Mouse (Mus musculus) heart, embryonic 10.5 days (tissue): ENCODE measurements at regions not wholly inside any gene's neighbourhood (a gene's known extent, or its start where the extent isn't known, plus 50 kb on each side); places are given as distances from the start of the nearest gene placed in this dataset.

Experiments used
- DNase-seq: peaks from one replicate; pipeline ENCODE4 v3.0.0-alpha.2; 2017; ENCODE audit warnings: low spot score
- H3K27ac ChIP-seq: fragments of 300-500 bp; sonication (generic); 2 replicates; pipeline ENCODE4 v1.5.1; 2016; ENCODE audit warnings: mild to moderate bottlenecking
- H3K27me3 ChIP-seq: fragments of 300-500 bp; sonication (generic); 2 replicates; pipeline ENCODE4 v1.6.1; 2016; ENCODE audit warnings: mild to moderate bottlenecking; ENCODE audit not compliant: poor library complexity, insufficient read depth, severe bottlenecking
- H3K36me3 ChIP-seq: fragments of 300-500 bp; sonication (generic); 2 replicates; pipeline ENCODE4 v1.6.1; 2016; ENCODE audit warnings: mild to moderate bottlenecking, moderate library complexity
- H3K4me1 ChIP-seq: fragments of 300-500 bp; sonication (generic); 2 replicates; pipeline ENCODE4 v1.6.1; 2016; ENCODE audit warnings: mild to moderate bottlenecking
- H3K4me3 ChIP-seq: fragments of 300-500 bp; sonication (generic); 2 replicates; pipeline ENCODE4 v1.5.1; 2016; ENCODE audit warnings: mild to moderate bottlenecking, moderate library complexity
- H3K9me3 ChIP-seq: fragments of 300-500 bp; sonication (generic); 2 replicates; pipeline ENCODE4 v1.6.1; 2016; ENCODE audit warnings: mild to moderate bottlenecking, moderate library complexity
- WGBS: fragments of 180-500 bp; shearing (Covaris S2); methylation state at CpG from one replicate; pipeline ENCODE4 v1.1.7; 2016; 5-methylcytosine and 5-hydroxymethylcytosine counted together

DNA sequence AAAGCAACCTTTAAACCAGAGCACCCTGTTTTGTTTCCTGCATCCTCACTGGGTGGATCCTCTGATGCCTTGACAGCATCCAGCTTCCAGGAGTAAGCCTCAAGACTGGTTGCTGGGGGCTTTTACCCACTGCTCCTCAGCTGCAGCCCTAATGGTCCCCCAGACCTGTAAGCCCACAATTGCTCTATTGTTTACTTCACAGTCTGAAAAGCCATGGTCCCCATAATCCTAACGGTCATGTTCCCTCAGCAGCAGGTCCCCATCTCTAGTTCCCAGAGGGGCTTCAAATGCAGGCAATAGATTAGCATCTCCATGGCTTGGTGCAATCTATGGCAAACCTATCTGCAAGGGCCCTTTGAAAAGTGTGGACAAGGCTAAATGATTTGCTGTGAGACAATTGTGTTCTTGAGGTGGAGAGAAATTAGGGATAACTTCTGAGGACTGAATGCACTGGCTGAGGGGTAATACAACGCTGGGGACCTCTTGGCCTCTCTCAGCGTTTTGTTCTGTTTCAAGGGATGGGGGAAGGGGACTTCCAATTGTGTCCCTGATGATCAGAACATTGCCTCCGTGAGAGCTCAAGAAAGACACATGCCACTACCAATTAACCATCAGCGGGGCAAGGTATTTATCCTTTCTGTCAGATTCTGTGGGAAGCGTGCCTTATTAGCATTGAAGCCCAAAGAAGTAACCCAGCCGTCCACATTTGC, 341.1 kb upstream of the Adgrl2 start:
- H3K4me1 ChIP-seq: peaks cover 30% of the 10 kb centered on the region
- 58% methylated on average over 7 of the region's 7 CpGs for whole genome bisulfite sequencing
- H3K36me3 ChIP-seq: no peaks in the 10 kb centered on the region
- no peak overlapping the region for H3K4me3 ChIP-seq
- DNase-seq: peak; percentile 51
- H3K9me3 ChIP-seq: no peaks in the 10 kb centered on the region
- no peak overlapping the region for H3K27ac ChIP-seq
- H3K27me3 ChIP-seq: peaks cover 6% of the 10 kb centered on the region; the same call in 1 of the 2 replicates

DNA sequence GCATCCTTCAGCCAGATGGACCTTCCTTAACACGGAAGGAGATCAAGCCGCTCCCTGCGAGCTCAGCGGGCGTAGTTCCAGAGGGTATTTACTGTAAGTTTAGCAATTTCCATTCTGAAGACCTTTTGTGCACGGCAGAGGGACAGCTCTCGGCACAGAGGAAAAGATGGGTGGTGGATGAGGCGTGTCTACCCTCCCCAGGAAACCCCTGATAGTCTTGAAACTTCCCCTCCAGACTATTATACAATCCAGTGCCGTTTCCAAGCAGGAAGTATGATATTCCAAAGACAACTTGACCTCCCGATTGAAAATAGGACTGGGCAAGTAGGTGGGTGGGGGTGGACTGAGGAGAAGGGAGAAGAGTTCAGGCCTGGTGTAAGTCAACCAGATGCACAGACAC, 340.4 kb upstream of the Adgrl2 start:
- Histone ChIP-seq H3K4me3 (no peak overlapping the region), H3K9me3 (no peaks in the 10 kb centered on the region), H3K4me1 (peaks cover 30% of the 10 kb centered on the region), H3K27me3 (peaks cover 6% of the 10 kb centered on the region; the same call in 1 of the 2 replicates), H3K27ac (no peak overlapping the region), H3K36me3 (no peaks in the 10 kb centered on the region)
- WGBS: 75% methylated on average over 10 of the region's 10 CpGs
- peak; percentile 73 for DNase-seq

DNA sequence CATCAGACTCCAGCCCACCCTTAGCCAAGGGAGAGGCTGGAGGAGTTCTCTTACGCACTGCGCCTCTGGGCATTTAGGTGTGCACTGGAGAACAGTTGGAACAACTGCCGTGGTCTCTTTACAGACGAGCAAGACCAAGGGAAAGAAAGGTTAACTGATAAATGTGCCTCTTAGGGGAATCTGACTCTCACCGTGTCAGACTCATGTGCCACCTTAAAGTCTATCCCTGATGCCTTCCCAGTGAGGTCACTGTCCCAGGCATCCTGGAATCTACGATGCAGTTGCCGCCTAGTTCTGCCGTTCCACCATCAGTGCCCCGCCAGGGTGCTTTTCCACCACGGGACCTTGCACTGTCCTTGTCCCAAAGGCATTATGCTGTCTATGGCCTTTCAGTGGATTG, 339.7 kb upstream of the Adgrl2 start:
- Histone ChIP-seq H3K27ac (no peak overlapping the region), H3K9me3 (no peaks in the 10 kb centered on the region), H3K4me3 (no peak overlapping the region), H3K27me3 (peaks cover 6% of the 10 kb centered on the region; the same call in 1 of the 2 replicates), H3K36me3 (no peaks in the 10 kb centered on the region), H3K4me1 (peaks cover 30% of the 10 kb centered on the region)
- WGBS: 84% methylated on average over 10 of the region's 10 CpGs
- peak; percentile 68 for DNase-seq

DNA sequence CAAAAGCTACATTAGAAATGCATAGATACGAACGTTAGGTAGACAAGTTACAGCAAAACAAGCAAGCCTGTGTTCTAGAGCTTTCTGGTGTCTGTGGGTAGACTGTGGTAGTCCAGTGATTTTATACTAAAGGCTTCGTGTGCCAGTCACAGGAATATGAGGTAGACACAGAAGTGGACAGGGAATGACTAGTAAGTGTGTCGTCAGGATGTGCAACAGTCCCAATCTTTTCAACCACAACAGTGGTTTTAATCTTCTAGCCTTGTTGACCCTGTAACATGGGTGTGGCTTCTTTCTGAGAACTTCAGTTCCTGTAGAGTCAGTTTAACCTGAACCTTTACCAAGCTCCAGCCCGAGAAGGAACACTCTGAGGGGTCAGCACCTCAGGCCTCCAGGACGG, 339.3 kb upstream of the Adgrl2 start:
- no peak overlapping the region for H3K4me3 ChIP-seq
- H3K27ac ChIP-seq: no peak overlapping the region
- peaks cover 6% of the 10 kb centered on the region; the same call in 1 of the 2 replicates for H3K27me3 ChIP-seq
- no peak for DNase-seq
- H3K4me1 ChIP-seq: peaks cover 26% of the 10 kb centered on the region
- no peaks in the 10 kb centered on the region for H3K9me3 ChIP-seq
- no peaks in the 10 kb centered on the region for H3K36me3 ChIP-seq
- 82% methylated on average over 6 of the region's 6 CpGs for WGBS

DNA sequence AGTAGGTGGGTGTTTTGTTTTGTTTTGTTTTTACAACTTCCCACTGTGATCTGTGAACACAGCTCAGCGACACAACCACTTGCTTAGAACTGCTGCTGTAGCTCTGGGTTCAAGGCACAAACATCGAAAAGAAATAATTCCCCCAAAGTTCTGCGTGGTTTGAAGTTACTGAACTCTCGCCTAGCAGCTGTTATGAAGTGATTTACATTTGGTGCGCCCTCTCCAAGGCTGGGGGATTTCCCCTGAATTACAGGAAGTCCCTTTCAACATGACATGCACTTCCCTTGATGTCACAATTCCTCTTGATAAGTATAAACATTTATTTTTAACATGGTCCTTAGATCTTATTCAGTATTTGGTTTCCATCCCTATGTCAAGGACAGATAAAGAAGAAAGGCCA, 336.3 kb upstream of the Adgrl2 start:
- Histone ChIP-seq H3K4me3 (no peak overlapping the region), H3K9me3 (no peaks in the 10 kb centered on the region), H3K27ac (no peak overlapping the region), H3K36me3 (no peaks in the 10 kb centered on the region), H3K4me1 (peaks cover 6% of the 10 kb centered on the region), H3K27me3 (no peaks in the 10 kb centered on the region)
- peak; percentile 64 for DNase-seq
- WGBS: 54% methylated on average over 5 of the region's 5 CpGs

DNA sequence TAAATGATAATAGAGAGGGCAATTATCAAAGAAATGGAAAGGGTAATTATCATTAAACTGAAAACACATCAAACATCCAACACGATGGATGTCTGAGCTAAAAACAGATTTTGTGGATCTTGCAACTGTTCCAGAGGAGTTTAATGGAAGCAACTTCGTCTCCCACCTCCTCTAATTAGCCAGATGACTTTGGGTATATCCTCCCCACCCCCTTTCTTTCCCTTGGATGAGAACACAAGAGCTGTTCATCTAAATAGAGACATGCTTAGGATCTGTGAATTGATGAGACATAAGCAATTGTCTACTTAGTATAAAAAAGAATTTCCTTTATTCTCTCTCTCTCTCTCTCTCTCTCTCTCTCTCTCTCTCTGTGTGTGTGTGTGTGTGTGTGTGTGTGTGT, 333.7 kb upstream of the Adgrl2 start:
- H3K27ac ChIP-seq: no peak overlapping the region
- no peaks in the 10 kb centered on the region for H3K4me1 ChIP-seq
- H3K27me3 ChIP-seq: no peaks in the 10 kb centered on the region
- DNase-seq: peak; percentile 5
- no peaks in the 10 kb centered on the region for H3K36me3 ChIP-seq
- H3K9me3 ChIP-seq: no peaks in the 10 kb centered on the region
- no peak overlapping the region for H3K4me3 ChIP-seq
- WGBS: 78% methylated on average over 2 of the region's 2 CpGs

DNA sequence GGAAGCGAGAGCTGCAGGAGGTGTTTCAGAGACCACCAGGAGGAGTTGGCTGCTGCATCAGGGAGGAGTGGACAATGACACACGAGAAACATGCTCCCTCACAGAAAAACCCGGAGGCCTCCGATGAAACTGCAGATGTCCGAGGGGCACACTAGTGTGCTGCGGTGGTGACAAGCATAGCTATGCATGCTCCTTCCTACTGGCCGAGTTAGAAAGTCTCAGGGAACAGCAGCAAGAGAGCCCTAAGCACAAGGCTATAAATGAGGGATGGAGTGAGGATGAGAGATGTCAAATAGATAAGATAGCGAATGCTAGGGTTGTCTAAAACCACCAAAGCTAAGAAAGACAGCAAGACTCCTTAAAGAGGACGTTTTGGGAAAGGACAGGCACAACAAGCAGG, 328.4 kb upstream of the Adgrl2 start:
- Histone ChIP-seq H3K36me3 (no peaks in the 10 kb centered on the region), H3K4me1 (peaks cover 6% of the 10 kb centered on the region; the same call in 1 of the 2 replicates), H3K9me3 (no peaks in the 10 kb centered on the region), H3K27ac (no peak overlapping the region), H3K27me3 (no peaks in the 10 kb centered on the region), H3K4me3 (no peak overlapping the region)
- WGBS: 41% methylated on average over 9 of the region's 9 CpGs
- DNase-seq: peak; percentile 51

DNA sequence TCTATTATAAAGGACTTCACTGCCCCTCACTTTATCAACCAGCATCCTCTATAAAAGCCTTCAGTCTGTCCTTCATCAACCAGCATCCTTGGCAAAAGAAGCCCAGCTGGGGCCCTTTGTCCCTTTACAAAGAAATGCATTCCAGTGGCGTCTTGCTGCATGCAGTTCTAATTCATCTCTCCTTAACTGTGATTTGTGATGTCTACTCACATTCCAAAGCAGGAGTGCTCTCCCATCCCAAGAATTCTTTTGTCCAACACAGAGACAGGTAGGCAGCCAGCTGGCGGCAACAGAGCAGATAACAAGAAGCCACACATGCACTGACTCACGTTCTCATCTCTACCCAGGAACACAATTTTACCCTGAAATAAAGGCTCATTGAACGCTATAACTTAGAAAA, 323.9 kb upstream of the Adgrl2 start:
- Histone ChIP-seq H3K9me3 (no peaks in the 10 kb centered on the region), H3K4me3 (no peak overlapping the region), H3K27me3 (no peaks in the 10 kb centered on the region), H3K4me1 (peaks cover 8% of the 10 kb centered on the region; the same call in 1 of the 2 replicates), H3K27ac (no peak overlapping the region), H3K36me3 (no peaks in the 10 kb centered on the region)
- DNase-seq: peak; percentile 14
- WGBS: 59% methylated on average over 4 of the region's 4 CpGs

DNA sequence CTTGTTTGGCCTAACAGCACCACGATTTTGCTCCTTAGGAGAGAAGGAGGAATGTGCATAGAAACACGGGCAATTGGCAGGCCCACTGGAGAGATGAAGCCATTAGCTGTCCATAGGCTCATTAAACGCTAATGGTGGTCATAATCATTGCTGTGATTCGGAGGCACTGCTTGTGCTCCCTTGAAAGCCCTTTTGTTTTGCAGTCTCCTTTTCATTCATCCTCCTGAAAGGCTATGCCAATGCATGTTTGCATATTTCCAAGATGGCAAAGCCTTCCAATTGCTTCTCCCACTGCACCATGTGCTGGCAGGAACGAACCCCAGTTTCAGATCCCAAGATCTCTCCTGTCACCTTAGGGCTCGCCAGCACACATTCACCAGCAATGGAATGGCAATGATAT, 322.9 kb upstream of the Adgrl2 start:
- Histone ChIP-seq H3K27ac (no peak overlapping the region), H3K4me3 (no peak overlapping the region), H3K4me1 (0 out of 2 replicates have a peak, but pooled peaks cover 2% of the 10 kb centered on the region), H3K36me3 (no peaks in the 10 kb centered on the region), H3K9me3 (no peaks in the 10 kb centered on the region), H3K27me3 (no peaks in the 10 kb centered on the region)
- 84% methylated on average over 6 of the region's 6 CpGs for WGBS
- peak; percentile 13 for DNase-seq

DNA sequence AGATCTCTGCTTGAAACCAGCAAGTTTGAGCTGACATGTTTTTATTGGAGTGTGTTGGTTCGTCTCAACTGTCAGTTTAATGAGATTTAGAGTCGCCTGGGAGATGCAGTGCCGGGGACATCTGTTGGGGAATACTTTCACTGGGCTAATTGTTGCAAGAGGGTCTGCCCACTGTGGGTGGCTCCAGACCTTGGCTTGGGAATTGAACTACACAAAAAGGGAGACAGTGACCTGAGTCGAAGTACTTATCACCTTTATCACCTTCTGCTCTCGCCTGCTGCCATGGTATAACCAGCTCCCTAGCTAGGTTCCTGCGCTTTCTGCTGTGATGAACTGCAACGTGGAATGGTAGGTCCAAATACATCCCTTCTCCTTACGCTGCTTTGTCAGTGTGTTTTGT, 321.2 kb upstream of the Adgrl2 start:
- H3K9me3 ChIP-seq: no peaks in the 10 kb centered on the region

DNA sequence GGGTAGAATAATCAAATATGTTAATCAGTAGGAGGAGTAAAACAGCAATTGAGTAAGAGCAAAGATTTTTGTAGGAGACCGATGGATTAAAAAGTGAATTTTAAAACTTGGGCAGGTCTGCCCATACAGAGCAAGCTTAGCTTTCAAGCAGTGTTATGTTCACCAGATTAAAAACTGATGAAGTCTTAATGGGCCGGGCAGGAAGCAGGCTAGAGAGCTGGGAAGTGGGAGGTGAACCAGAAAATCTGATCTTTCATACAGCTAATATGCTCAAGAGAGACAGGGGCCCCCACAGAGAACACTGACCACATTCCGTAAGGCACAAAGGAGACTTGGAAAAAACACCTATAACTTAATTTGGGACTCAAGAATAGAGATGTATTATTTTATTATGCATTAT, 316.4 kb upstream of the Adgrl2 start:
- no peak for DNase-seq
- WGBS: 72% methylated on average over 3 of the region's 3 CpGs
- Histone ChIP-seq H3K4me3 (no peak overlapping the region), H3K4me1 (no peaks in the 10 kb centered on the region), H3K36me3 (no peaks in the 10 kb centered on the region), H3K27me3 (no peaks in the 10 kb centered on the region), H3K27ac (no peak overlapping the region), H3K9me3 (no peaks in the 10 kb centered on the region)

More for the DNA sequence above, 321.2 kb upstream of the Adgrl2 start:
- no peak overlapping the region for H3K27ac ChIP-seq
- H3K4me3 ChIP-seq: no peak overlapping the region
- peak; percentile 71 for DNase-seq
- no peaks in the 10 kb centered on the region for H3K36me3 ChIP-seq
- WGBS: 79% methylated on average over 8 of the region's 8 CpGs
- no peaks in the 10 kb centered on the region for H3K27me3 ChIP-seq
- H3K4me1 ChIP-seq: 0 out of 2 replicates have a peak, but pooled peaks cover 2% of the 10 kb centered on the region

DNA sequence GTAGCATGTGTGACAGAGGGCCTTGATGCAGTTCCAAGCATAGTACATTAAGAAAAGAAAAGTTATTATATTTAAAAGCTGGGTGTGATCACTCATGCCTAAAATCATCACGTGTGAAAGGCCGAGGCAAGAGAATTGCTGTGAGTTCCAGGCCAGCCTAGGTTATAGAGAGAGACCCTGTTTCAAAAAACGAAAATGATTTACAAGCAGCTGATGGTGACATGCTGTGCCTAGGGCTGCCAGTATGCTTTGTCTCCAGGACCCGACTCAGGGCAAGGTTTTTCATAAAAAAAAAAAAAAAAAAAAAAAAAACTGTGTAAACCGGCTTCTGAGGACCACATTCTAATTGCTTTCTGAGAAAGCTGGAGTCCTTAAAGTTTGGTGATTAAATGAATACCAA, 315.9 kb upstream of the Adgrl2 start:
- no peak overlapping the region for H3K4me3 ChIP-seq
- no peak for DNase-seq
- no peaks in the 10 kb centered on the region for H3K9me3 ChIP-seq
- 70% methylated on average over 5 of the region's 5 CpGs for WGBS
- H3K4me1 ChIP-seq: no peaks in the 10 kb centered on the region
- H3K36me3 ChIP-seq: no peaks in the 10 kb centered on the region
- no peaks in the 10 kb centered on the region for H3K27me3 ChIP-seq
- H3K27ac ChIP-seq: no peak overlapping the region

DNA sequence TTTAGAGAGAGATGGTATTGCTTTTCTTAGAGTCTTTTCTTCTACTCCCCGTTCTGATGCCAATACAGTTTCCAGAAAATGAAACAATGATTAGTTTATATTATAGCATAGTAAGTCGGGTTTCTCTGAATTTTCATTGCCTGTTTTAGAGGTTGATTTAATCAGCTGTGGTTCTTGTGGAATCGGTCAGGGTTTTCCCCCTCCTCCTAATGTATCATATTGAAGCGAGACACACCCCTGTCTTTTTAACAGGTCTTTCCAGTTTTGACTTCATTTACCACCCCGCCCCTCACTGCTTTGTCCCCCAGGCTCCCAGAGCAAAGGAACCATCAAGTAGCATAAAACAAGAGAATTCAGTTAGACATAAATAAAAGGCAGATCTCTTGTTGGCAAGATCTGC, 315.1 kb upstream of the Adgrl2 start:
- H3K27me3 ChIP-seq: no peaks in the 10 kb centered on the region
- H3K9me3 ChIP-seq: no peaks in the 10 kb centered on the region
- H3K36me3 ChIP-seq: no peaks in the 10 kb centered on the region
- no peaks in the 10 kb centered on the region for H3K4me1 ChIP-seq
- WGBS: 85% methylated on average over 5 of the region's 5 CpGs
- no peak overlapping the region for H3K27ac ChIP-seq
- no peak overlapping the region for H3K4me3 ChIP-seq
- no peak for DNase-seq

DNA sequence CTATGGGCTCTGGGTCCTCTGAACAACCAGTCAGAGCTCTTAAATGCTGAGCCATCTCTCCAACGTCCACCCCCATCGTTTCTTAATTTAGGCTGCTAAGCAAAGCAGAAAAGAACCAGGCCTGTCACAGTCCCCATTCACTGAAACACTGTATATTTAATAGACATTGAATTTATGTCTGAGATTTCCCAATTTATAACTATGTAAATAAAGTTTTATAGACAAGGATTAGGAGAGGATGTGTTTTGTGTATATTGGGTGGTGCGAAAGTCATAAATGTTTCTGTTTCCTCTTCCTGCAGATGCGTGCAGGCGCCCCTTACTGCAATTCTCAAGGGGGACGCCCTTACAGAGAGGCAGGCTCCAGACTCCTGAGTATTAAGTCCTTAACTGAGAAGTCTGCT, 314.7 kb upstream of the Adgrl2 start:
- Histone ChIP-seq H3K4me1 (no peaks in the 10 kb centered on the region), H3K4me3 (no peak overlapping the region), H3K9me3 (no peaks in the 10 kb centered on the region), H3K27ac (no peak overlapping the region), H3K27me3 (no peaks in the 10 kb centered on the region), H3K36me3 (no peaks in the 10 kb centered on the region)
- DNase-seq: no peak
- 66% methylated on average over 6 of the region's 6 CpGs for WGBS
